10 mouse cellular contexts compared by ENCODE assay signal in genomic region chr16:93797021-93797840, GRCm38 (mm10). TPM values are rescaled to one million over a fixed set of nuclear protein-coding genes. Genes with fewer than 3 reads are reported as not detected.
DNase-seq lines count a peak whose midpoint lies in the region; ATAC-seq and TF ChIP-seq lines count a peak whose summit lies in the region.
"Had no signal": no experiment of that assay in that cellular context is flagged by ENCODE, and none has a peak within 500 bp of the region (broad histone marks: within the 10 kb centered on the region; RNA-seq: fewer than 3 reads in every experiment).

No protein-coding gene starts in this region.

- H3K9ac ChIP-seq in hindbrain, postnatal 0 days (replicated peaks; ENCODE audit: low read length): no peak overlapping the region
- H3K9ac ChIP-seq in hindbrain, embryonic 13.5 days: no peak overlapping the region
- H3K9ac ChIP-seq in intestine, embryonic 14.5 days (ENCODE audit: low read length): no peak overlapping the region
- H3K9ac ChIP-seq: hindbrain, embryonic 15.5 days had no signal

- peaks cover 8% of the 10 kb centered on the region; the same call in 1 of the 2 replicates for H3K4me1 ChIP-seq in hindbrain, postnatal 0 days (ENCODE audit: insufficient read depth, low read length)
- no peaks in the 10 kb centered on the region for H3K4me1 ChIP-seq in hindbrain, embryonic 13.5 days (replicated peaks)
- peaks cover 86% of the 10 kb centered on the region for H3K4me1 ChIP-seq in E14TG2a.4 (replicated peaks; ENCODE audit: low read depth, low read length)
- peaks cover 20% of the 10 kb centered on the region for H3K4me1 ChIP-seq in intestine, embryonic 14.5 days (replicated peaks; ENCODE audit: control insufficient read depth, insufficient read depth, low read length)
- H3K4me1 ChIP-seq: hindbrain, embryonic 15.5 days had no signal

- WGBS in hindbrain, postnatal 0 days: 66% methylated on average over 12 of the region's 12 CpGs
- WGBS in hindbrain, embryonic 13.5 days: 88% methylated on average over 12 of the region's 12 CpGs
- 68% methylated on average over 12 of the region's 12 CpGs for WGBS in intestine, embryonic 14.5 days

- no peak overlapping the region for H3K4me3 ChIP-seq in hindbrain, postnatal 0 days (ENCODE audit: low read length)
- H3K4me3 ChIP-seq in hindbrain, embryonic 13.5 days: no peak overlapping the region
- H3K4me3 ChIP-seq in E14TG2a.4 (replicated peaks; ENCODE audit: low read length): no peak overlapping the region
- H3K4me3 ChIP-seq in intestine, embryonic 14.5 days (ENCODE audit: low read depth, low read length): no peak overlapping the region
- H3K4me3 ChIP-seq: hindbrain, embryonic 15.5 days had no signal

- H3K9me3 ChIP-seq in hindbrain, postnatal 0 days (ENCODE audit: low read length): no peaks in the 10 kb centered on the region
- no peaks in the 10 kb centered on the region for H3K9me3 ChIP-seq in hindbrain, embryonic 13.5 days
- H3K9me3 ChIP-seq in E14TG2a.4 (ENCODE audit: low read length): no peaks in the 10 kb centered on the region
- no peaks in the 10 kb centered on the region for H3K9me3 ChIP-seq in intestine, embryonic 14.5 days (ENCODE audit: control insufficient read depth, low read length)
- H3K9me3 ChIP-seq: hindbrain, embryonic 15.5 days had no signal

- no peaks in the 10 kb centered on the region for H3K27me3 ChIP-seq in hindbrain, postnatal 0 days (ENCODE audit: insufficient read depth, low read length)
- H3K27me3 ChIP-seq in hindbrain, embryonic 13.5 days: no peaks in the 10 kb centered on the region
- no peaks in the 10 kb centered on the region; the same call in 1 of the 2 replicates for H3K27me3 ChIP-seq in E14TG2a.4 (ENCODE audit: insufficient read depth, low read length)
- H3K27me3 ChIP-seq in intestine, embryonic 14.5 days (replicated peaks; ENCODE audit: control insufficient read depth, insufficient read depth, low read length): no peaks in the 10 kb centered on the region
- H3K27me3 ChIP-seq: hindbrain, embryonic 15.5 days had no signal

- peak; percentile 19; the same call in 1 of the 2 replicates for ATAC-seq in hindbrain, postnatal 0 days
- ATAC-seq in hindbrain, embryonic 13.5 days (ENCODE audit: low FRiP score): no peak
- ATAC-seq in intestine, embryonic 14.5 days (replicated peaks; ENCODE audit: low FRiP score, low TSS enrichment, low read depth): peak; percentile 47; the same call in 1 of the 2 replicates
- no peak for ATAC-seq in inflammation-experienced regulatory T-cells, adult 6 months

- no peak overlapping the region for H3K4me2 ChIP-seq in hindbrain, postnatal 0 days (ENCODE audit: low read depth, low read length)
- no peak overlapping the region for H3K4me2 ChIP-seq in hindbrain, embryonic 13.5 days
- H3K4me2 ChIP-seq in intestine, embryonic 14.5 days (ENCODE audit: low read length): no peak overlapping the region
- H3K4me2 ChIP-seq: hindbrain, embryonic 15.5 days had no signal

- TF ChIP-seq CTCF in hindbrain, postnatal 0 days (IDR thresholded peaks at IDR 0.05; ENCODE audit: low read depth): no peak
- TF ChIP-seq CTCF in E14TG2a.4 (conservative IDR thresholded peaks at IDR 0.05; ENCODE audit: low read length): 0 out of 2 replicates have a peak, but pooled peaks have one; percentile 6

- peak overlapping the region; percentile 54; the same call in 1 of the 2 replicates for H3K27ac ChIP-seq in hindbrain, postnatal 0 days
- no peak overlapping the region for H3K27ac ChIP-seq in hindbrain, embryonic 13.5 days
- peak overlapping the region; percentile 36; the same call in 1 of the 2 replicates for H3K27ac ChIP-seq in intestine, embryonic 14.5 days (ENCODE audit: low read depth)
- H3K27ac ChIP-seq: hindbrain, embryonic 15.5 days had no signal

- H3K36me3 ChIP-seq in hindbrain, postnatal 0 days (ENCODE audit: insufficient read depth, low read length): peaks cover 24% of the 10 kb centered on the region; the same call in 1 of the 2 replicates
- peaks cover 77% of the 10 kb centered on the region for H3K36me3 ChIP-seq in hindbrain, embryonic 13.5 days
- H3K36me3 ChIP-seq in E14TG2a.4 (ENCODE audit: insufficient read depth, low read length): peaks cover 20% of the 10 kb centered on the region
- no peaks in the 10 kb centered on the region for H3K36me3 ChIP-seq in intestine, embryonic 14.5 days (ENCODE audit: control insufficient read depth, insufficient read depth, low read length)

- peak; percentile 36 for DNase-seq in hindbrain, postnatal 0 days (ENCODE audit: low spot score)
- peak; percentile 40 for DNase-seq in cerebellum, adult 11 months
- no peak for DNase-seq in intestine, embryonic 14.5 days (ENCODE audit: low spot score)
- no peak for DNase-seq in yolk sac, embryonic 10.5 days (ENCODE audit: low spot score)
- no peak for DNase-seq in layer of hippocampus, adult 18-20 months (ENCODE audit: low spot score in 2 of 2)
- DNase-seq: liver had no signal

RNA-seq across cellular contexts. Expression of gene Morc3, which starts 34.7 kb away (rescaled TPM):
- 19.2 and 25.2 TPM in 2 replicates for total RNA-seq in hindbrain, postnatal 0 days (2014; rRNA removed)
- polyA plus RNA-seq in hindbrain, postnatal 0 days (2015; fragmentation: Nextera tagmentation; extraction: Ambion mirVana): 22.2 and 24.1 TPM in 2 replicates
- polyA plus RNA-seq in hindbrain, embryonic 13.5 days (2015; fragmentation: Nextera tagmentation; extraction: Ambion mirVana): 34.2 and 42.4 TPM in 2 replicates
- polyA plus RNA-seq in intestine, embryonic 14.5 days (2014; fragmentation: Nextera tagmentation; extraction: Ambion mirVana): 36.8 and 37.3 TPM in 2 replicates
- total RNA-seq in layer of hippocampus, adult 18-20 months (2021): 10 to 100 TPM; 30.9 to 37.9 TPM
- polyA plus RNA-seq in inflammation-experienced regulatory T-cells, adult 6 months (2017; shearing (Covaris generic)): 10 to 100 TPM; 78.1 to 84.6 (median 80.9) TPM

Comparison
In these comparisons a context has a peak if more than half of its experiments do, and no peak if none do; other contexts are left out.
1. ATAC-seq: peak in hindbrain, postnatal 0 days (single experiment) and intestine, embryonic 14.5 days (single experiment); none in hindbrain, embryonic 13.5 days (single experiment) and inflammation-experienced regulatory T-cells, adult 6 months (single experiment).
2. DNase-seq: peak in hindbrain, postnatal 0 days (single experiment) and cerebellum, adult 11 months (single experiment); none in intestine, embryonic 14.5 days (single experiment), yolk sac, embryonic 10.5 days (single experiment) and layer of hippocampus, adult 18-20 months (0 of 2).